Mouse (Mus musculus): ENCODE data around the gene Slc39a9. TPM values are rescaled to one million over a fixed set of nuclear protein-coding genes. Genes with fewer than 3 reads are reported as not detected.

Gene Slc39a9
- polyA plus RNA-seq, 1 experiment from 2014 or later = 25.3 TPM

GRCm38 (mm10) chr12:80658661-80659060 is 15.0 kb downstream of the Slc39a9 start:
- Histone ChIP-seq H3K27ac (no peak overlapping the region), H3K4me1 (no peaks in the 10 kb centered on the region), H3K4me2 (replicated peaks) (no peak overlapping the region), H3K27me3 (no peaks in the 10 kb centered on the region), H3K36me3 (peaks cover 4% of the 10 kb centered on the region), H3K9me3 (no peaks in the 10 kb centered on the region), H3K9ac (no peak overlapping the region), H3K4me3 (no peak overlapping the region)
- WGBS = 85% methylated on average over 6 of the region's 6 CpGs
- ATAC-seq (ENCODE audit: insufficient number of reproducible peaks, insufficient read depth, low FRiP score, low TSS enrichment) = no peak

- H3K27ac ChIP-seq = no peak overlapping the region
- H3K27me3 ChIP-seq = no peaks in the 10 kb centered on the region
- no peaks in the 10 kb centered on the region for H3K9me3 ChIP-seq
- H3K36me3 ChIP-seq = peaks cover 16% of the 10 kb centered on the region
- H3K9ac ChIP-seq = no peak overlapping the region
- ATAC-seq (ENCODE audit: insufficient number of reproducible peaks, insufficient read depth, low FRiP score, low TSS enrichment) = no peak
- H3K4me1 ChIP-seq = no peaks in the 10 kb centered on the region
- H3K4me2 ChIP-seq (replicated peaks) = no peak overlapping the region
- H3K4me3 ChIP-seq = no peak overlapping the region
- WGBS = 92% methylated on average over 10 of the region's 10 CpGs
Measured at GRCm38 (mm10) chr12:80662322-80662721, 18.6 kb downstream of the Slc39a9 start.

GRCm38 (mm10) chr12:80663935-80664334 is 20.3 kb downstream of the Slc39a9 start:
- Histone ChIP-seq H3K36me3 (peaks cover 23% of the 10 kb centered on the region), H3K9ac (no peak overlapping the region), H3K4me2 (replicated peaks) (no peak overlapping the region), H3K9me3 (no peaks in the 10 kb centered on the region), H3K4me3 (no peak overlapping the region), H3K27me3 (no peaks in the 10 kb centered on the region), H3K4me1 (no peaks in the 10 kb centered on the region), H3K27ac (no peak overlapping the region)
- WGBS = 70% methylated on average over 2 of the region's 2 CpGs
- ATAC-seq (ENCODE audit: insufficient number of reproducible peaks, insufficient read depth, low FRiP score, low TSS enrichment) = no peak

GRCm38 (mm10) chr12:80668391-80668790 is 24.7 kb downstream of the Slc39a9 start:
- H3K27me3 ChIP-seq = no peaks in the 10 kb centered on the region
- no peak overlapping the region for H3K27ac ChIP-seq
- peaks cover 27% of the 10 kb centered on the region; the same call in 1 of the 2 replicates for H3K36me3 ChIP-seq
- no peaks in the 10 kb centered on the region for H3K9me3 ChIP-seq
- H3K4me1 ChIP-seq = no peaks in the 10 kb centered on the region
- H3K4me3 ChIP-seq = no peak overlapping the region
- no peak for ATAC-seq (ENCODE audit: insufficient number of reproducible peaks, insufficient read depth, low FRiP score, low TSS enrichment)
- H3K4me2 ChIP-seq (replicated peaks) = no peak overlapping the region
- 88% methylated on average over 2 of the region's 2 CpGs for WGBS
- no peak overlapping the region for H3K9ac ChIP-seq

GRCm38 (mm10) chr12:80673170-80673569 is 29.5 kb downstream of the Slc39a9 start:
- H3K36me3 ChIP-seq = peaks cover 38% of the 10 kb centered on the region
- ATAC-seq (ENCODE audit: insufficient number of reproducible peaks, insufficient read depth, low FRiP score, low TSS enrichment) = no peak

GRCm38 (mm10) chr12:80681340-80681739 is 37.7 kb downstream of the Slc39a9 start:
- Histone ChIP-seq H3K4me2 (replicated peaks) (no peak overlapping the region), H3K4me1 (no peaks in the 10 kb centered on the region), H3K36me3 (peaks cover 24% of the 10 kb centered on the region), H3K4me3 (no peak overlapping the region), H3K9ac (no peak overlapping the region), H3K9me3 (no peaks in the 10 kb centered on the region), H3K27ac (no peak overlapping the region), H3K27me3 (no peaks in the 10 kb centered on the region)
- 67% methylated on average over 1 of the region's 1 CpGs for WGBS
- no peak for ATAC-seq (ENCODE audit: insufficient number of reproducible peaks, insufficient read depth, low FRiP score, low TSS enrichment)

More at GRCm38 (mm10) chr12:80673170-80673569, 29.5 kb downstream of the Slc39a9 start:
- Histone ChIP-seq H3K4me3 (no peak overlapping the region), H3K27me3 (no peaks in the 10 kb centered on the region), H3K27ac (no peak overlapping the region), H3K4me2 (replicated peaks) (no peak overlapping the region), H3K9me3 (no peaks in the 10 kb centered on the region), H3K4me1 (no peaks in the 10 kb centered on the region), H3K9ac (no peak overlapping the region)
- 16% methylated on average over 3 of the region's 3 CpGs for WGBS

GRCm38 (mm10) chr12:80683554-80683953 is 39.9 kb downstream of the Slc39a9 start:
- H3K27ac ChIP-seq = no peak overlapping the region
- no peak overlapping the region for H3K4me2 ChIP-seq (replicated peaks)
- no peaks in the 10 kb centered on the region for H3K27me3 ChIP-seq
- H3K9ac ChIP-seq = no peak overlapping the region
- no peak overlapping the region for H3K4me3 ChIP-seq
- H3K9me3 ChIP-seq = no peaks in the 10 kb centered on the region
- H3K4me1 ChIP-seq = no peaks in the 10 kb centered on the region
- H3K36me3 ChIP-seq = peaks cover 8% of the 10 kb centered on the region
- WGBS = 88% methylated on average over 3 of the region's 3 CpGs
- ATAC-seq (ENCODE audit: insufficient number of reproducible peaks, insufficient read depth, low FRiP score, low TSS enrichment) = no peak

- H3K4me3 ChIP-seq = no peak overlapping the region
- no peak for ATAC-seq (ENCODE audit: insufficient number of reproducible peaks, insufficient read depth, low FRiP score, low TSS enrichment)
- no peaks in the 10 kb centered on the region for H3K9me3 ChIP-seq
- WGBS = 82% methylated on average over 3 of the region's 3 CpGs
- no peak overlapping the region for H3K9ac ChIP-seq
- no peaks in the 10 kb centered on the region for H3K27me3 ChIP-seq
- H3K36me3 ChIP-seq = peaks cover 7% of the 10 kb centered on the region; the same call in 1 of the 2 replicates
- H3K27ac ChIP-seq = no peak overlapping the region
- no peaks in the 10 kb centered on the region for H3K4me1 ChIP-seq
- H3K4me2 ChIP-seq (replicated peaks) = no peak overlapping the region
Measured at GRCm38 (mm10) chr12:80684316-80684715, 40.6 kb downstream of the Slc39a9 start.

GRCm38 (mm10) chr12:80687788-80688211 is 44.1 kb downstream of the Slc39a9 start:
- Histone ChIP-seq H3K9me3 (no peaks in the 10 kb centered on the region), H3K36me3 (no peaks in the 10 kb centered on the region), H3K4me3 (no peak overlapping the region), H3K4me1 (peaks cover 15% of the 10 kb centered on the region), H3K9ac (no peak overlapping the region), H3K27ac (no peak overlapping the region), H3K27me3 (peaks cover 24% of the 10 kb centered on the region), H3K4me2 (replicated peaks) (no peak overlapping the region)
- no peak for ATAC-seq (ENCODE audit: insufficient number of reproducible peaks, insufficient read depth, low FRiP score, low TSS enrichment)
- 87% methylated on average over 10 of the region's 10 CpGs for WGBS

- peaks cover 43% of the 10 kb centered on the region for H3K27me3 ChIP-seq
- no peak overlapping the region for H3K27ac ChIP-seq
- no peaks in the 10 kb centered on the region for H3K9me3 ChIP-seq
- no peak for ATAC-seq (ENCODE audit: insufficient number of reproducible peaks, insufficient read depth, low FRiP score, low TSS enrichment)
- peaks cover 23% of the 10 kb centered on the region for H3K4me1 ChIP-seq
- no peak overlapping the region for H3K4me2 ChIP-seq (replicated peaks)
- H3K36me3 ChIP-seq = no peaks in the 10 kb centered on the region
- H3K4me3 ChIP-seq = no peak overlapping the region
- H3K9ac ChIP-seq = no peak overlapping the region
- WGBS = 44% methylated on average over 5 of the region's 5 CpGs
Measured at GRCm38 (mm10) chr12:80689696-80690095, 46.0 kb downstream of the Slc39a9 start.

- H3K4me3 ChIP-seq = no peak overlapping the region
- H3K4me2 ChIP-seq (replicated peaks) = peak overlapping the region; percentile 66; the same call in 1 of the 2 replicates
- H3K27ac ChIP-seq = no peak overlapping the region
- H3K36me3 ChIP-seq = no peaks in the 10 kb centered on the region
- H3K9ac ChIP-seq = no peak overlapping the region
- peaks cover 23% of the 10 kb centered on the region for H3K4me1 ChIP-seq
- WGBS = 5% methylated on average over 12 of the region's 12 CpGs
- H3K27me3 ChIP-seq = peaks cover 47% of the 10 kb centered on the region
- H3K9me3 ChIP-seq = no peaks in the 10 kb centered on the region
- ATAC-seq (ENCODE audit: insufficient number of reproducible peaks, insufficient read depth, low FRiP score, low TSS enrichment) = no peak
Measured at GRCm38 (mm10) chr12:80691671-80692091, 48.0 kb downstream of the Slc39a9 start.

- Histone ChIP-seq H3K27ac (no peak within 1 kb of the TSS), H3K4me1 (peaks cover 23% of the 10 kb centered on the region), H3K9ac (peak within 1 kb of the TSS; percentile 44), H3K27me3 (peaks cover 47% of the 10 kb centered on the region), H3K9me3 (no peaks in the 10 kb centered on the region), H3K4me2 (replicated peaks) (peak within 1 kb of the TSS; percentile 66), H3K4me3 (peak within 1 kb of the TSS; percentile 37), H3K36me3 (no peaks in the 10 kb centered on the region)
- under 1% methylated on average over 34 of the region's 52 CpGs for WGBS
- ATAC-seq (ENCODE audit: insufficient number of reproducible peaks, insufficient read depth, low FRiP score, low TSS enrichment) = peak; percentile 83
Measured at GRCm38 (mm10) chr12:80692269-80692972, 48.7 kb downstream of the Slc39a9 start, which contains the start of gene Plekhd1. Plekhd1 (plus strand) TSS chr12:80692591.

Measured in embryonic facial prominence, embryonic 12.5 days (tissue).